Mouse (Mus musculus): ENCODE measurements around the gene Ppp1cc.
A peak's percentile ranks its signal among the peaks of the same experiment; 100 is the strongest.
"Not testable (repeated sequence)": the region's sequence is repeated elsewhere in the genome, so short reads cannot be mapped to it uniquely, and the experiment has no call there.

Gene Ppp1cc

GRCm38 (mm10) chr5:122171058-122171457, 13.0 kb downstream of the Ppp1cc start:
- no peak for DNase-seq

- DNase-seq, result peak; percentile 1
These were observed 17.3 kb downstream of the Ppp1cc start for GRCm38 (mm10) chr5:122175402-122175801.

- DNase-seq, result no peak
These were observed 17.9 kb downstream of the Ppp1cc start for GRCm38 (mm10) chr5:122175961-122176360.

- DNase-seq, result no peak
These were observed 18.3 kb downstream of the Ppp1cc start for GRCm38 (mm10) chr5:122176398-122176797.

- DNase-seq, result no peak
These were observed 21.6 kb downstream of the Ppp1cc start for GRCm38 (mm10) chr5:122179665-122180064.

- no peak for DNase-seq
These were observed 26.3 kb downstream of the Ppp1cc start for GRCm38 (mm10) chr5:122184283-122184806.

GRCm38 (mm10) chr5:122184858-122185257, 26.8 kb downstream of the Ppp1cc start:
- not testable (repeated sequence) for DNase-seq

- no peak for DNase-seq
These were observed 31.0 kb downstream of the Ppp1cc start for GRCm38 (mm10) chr5:122189115-122189514.

- no peak for DNase-seq
These were observed 32.4 kb downstream of the Ppp1cc start for GRCm38 (mm10) chr5:122190465-122190864.

GRCm38 (mm10) chr5:122191269-122192063, 33.4 kb downstream of the Ppp1cc start:
- peak; percentile 73 for DNase-seq

GRCm38 (mm10) chr5:122192347-122192746, 34.3 kb downstream of the Ppp1cc start:
- no peak for DNase-seq

- DNase-seq, result no peak
These were observed 42.8 kb downstream of the Ppp1cc start for GRCm38 (mm10) chr5:122200872-122201271.

- DNase-seq, result no peak
These were observed 43.8 kb downstream of the Ppp1cc start for GRCm38 (mm10) chr5:122201904-122202303.

- DNase-seq, result no peak
These were observed 46.1 kb downstream of the Ppp1cc start for GRCm38 (mm10) chr5:122204180-122204579.

GRCm38 (mm10) chr5:122206475-122206874, 48.4 kb downstream of the Ppp1cc start, which contains the start of gene Hvcn1:
Gene Hvcn1, plus strand, starts transcription at chr5:122206804.
- no peak for DNase-seq

GRCm38 (mm10) chr5:122208909-122209308, 50.8 kb downstream of the Ppp1cc start:
- no peak for DNase-seq

- DNase-seq, result peak; percentile 61
These were observed 51.7 kb downstream of the Ppp1cc start for GRCm38 (mm10) chr5:122209591-122210368.

- no peak for DNase-seq
These were observed 52.8 kb downstream of the Ppp1cc start for GRCm38 (mm10) chr5:122210890-122211289.

- DNase-seq, result no peak
These were observed 54.0 kb downstream of the Ppp1cc start for GRCm38 (mm10) chr5:122212125-122212524.

GRCm38 (mm10) chr5:122212820-122213219, 54.7 kb downstream of the Ppp1cc start:
- DNase-seq, result not testable (repeated sequence)

- no peak for DNase-seq
These were observed 55.8 kb downstream of the Ppp1cc start for GRCm38 (mm10) chr5:122213861-122214260.

- DNase-seq, result no peak
These were observed 59.6 kb downstream of the Ppp1cc start for GRCm38 (mm10) chr5:122217636-122218035.

GRCm38 (mm10) chr5:122218109-122218905, 60.2 kb downstream of the Ppp1cc start:
- DNase-seq, result no peak

All from kidney, adult 11 months (tissue).